Mouse (Mus musculus) ES-E14 (cell line): ENCODE results near the gene Cars2. TPM values are rescaled to one million over a fixed set of nuclear protein-coding genes. Genes with fewer than 3 reads are reported as not detected.

Experiments
- DNase-seq: peaks from one replicate; pipeline ENCODE4 v3.0.0-alpha.2; 2013; ENCODE audit warnings: low read depth, low spot score
- H3K27ac ChIP-seq: 2 replicates; pipeline ENCODE4 v1.5.1; 2012; ENCODE audit warnings: low read depth, mild to moderate bottlenecking, low read length, moderate library complexity, mixed read lengths; ENCODE audit not compliant: poor library complexity, insufficient read depth, severe bottlenecking
- H3K36me3 ChIP-seq: 2 replicates; pipeline ENCODE4 v1.6.1; 2012; ENCODE audit warnings: mild to moderate bottlenecking, low read length, moderate library complexity, mixed read lengths; ENCODE audit not compliant: control insufficient read depth, poor library complexity, insufficient read depth, severe bottlenecking
- H3K4me1 ChIP-seq, 2 experiments: fragments of 150-350 bp in 1 of 2; sonication (generic) in 1 of 2; 2 replicates each; pipeline ENCODE4 v1.6.1; 2012; ENCODE audit warnings: low read length in 2 of 2, mild to moderate bottlenecking in 1 of 2, mixed read lengths in 1 of 2; ENCODE audit not compliant: control insufficient read depth in 2 of 2, insufficient read depth in 2 of 2, poor library complexity in 1 of 2
- H3K4me3 ChIP-seq, 2 experiments: fragments of 150-350 bp in 1 of 2; sonication (generic) in 1 of 2; 2 replicates each; pipeline ENCODE4 v1.5.1; 2012; ENCODE audit warnings: low read length in 2 of 2, low read depth in 1 of 2, mild to moderate bottlenecking in 1 of 2, mixed read lengths in 1 of 2; ENCODE audit not compliant: insufficient read depth in 1 of 2, poor library complexity in 1 of 2, severe bottlenecking in 1 of 2
- H3K9ac ChIP-seq: 2 replicates; pipeline ENCODE4 v1.6.1; 2012; ENCODE audit warnings: low read depth, mild to moderate bottlenecking, low read length, mixed read lengths; ENCODE audit not compliant: poor library complexity, insufficient read depth, severe bottlenecking
- H3K9me3 ChIP-seq: fragments of 150-350 bp; sonication (generic); 2 replicates; pipeline ENCODE4 v1.6.1; 2012; ENCODE audit warnings: low read depth, mild to moderate bottlenecking, low read length; ENCODE audit not compliant: control insufficient read depth, insufficient read depth
- CHD2 ChIP-seq: IDR thresholded peaks from 2 replicates; pipeline ENCODE4 v1.6.1; 2014; ENCODE audit warnings: mild to moderate bottlenecking, low read depth, low read length, inconsistent platforms
- HCFC1 ChIP-seq: IDR thresholded peaks from 2 replicates; pipeline ENCODE4 v1.6.1; 2012; ENCODE audit warnings: low read length, inconsistent platforms, borderline replicate concordance; ENCODE audit not compliant: insufficient read depth
- MAFK ChIP-seq: IDR thresholded peaks from 2 replicates; pipeline ENCODE4 v1.6.1; 2014; ENCODE audit warnings: mild to moderate bottlenecking, low read depth, low read length, inconsistent platforms; ENCODE audit not compliant: insufficient read depth
- ZC3H11A ChIP-seq: IDR thresholded peaks from 2 replicates; pipeline ENCODE4 v1.6.1; 2012; ENCODE audit warnings: low read depth, mild to moderate bottlenecking, inconsistent platforms, low read length, borderline replicate concordance
- ZNF384 ChIP-seq: IDR thresholded peaks from 2 replicates; pipeline ENCODE4 v1.6.1; 2012; ENCODE audit warnings: low read depth, low read length, inconsistent platforms
- in situ Hi-C, 2 experiments: fragments of 600-800 bp; cut with MboI; formaldehyde crosslinking; loops; one replicate each; pipeline ENCODE4 v1.15.1; 2025; ENCODE audit warnings: low sequenced_read_pairs in 2 of 2, inconsistent platforms in 1 of 2; ENCODE audit not compliant: unreplicated experiment in 2 of 2
- total RNA-seq: library from RNA; depleted of rRNA; stranded (reverse); fragments of 300-350 nt; gene quantifications from 2 replicates; pipeline ENCODE4 v1.2.3, GENCODE M21; 2012

Gene Cars2
- total RNA-seq, 1 experiment: 34.6 TPM

DNA sequence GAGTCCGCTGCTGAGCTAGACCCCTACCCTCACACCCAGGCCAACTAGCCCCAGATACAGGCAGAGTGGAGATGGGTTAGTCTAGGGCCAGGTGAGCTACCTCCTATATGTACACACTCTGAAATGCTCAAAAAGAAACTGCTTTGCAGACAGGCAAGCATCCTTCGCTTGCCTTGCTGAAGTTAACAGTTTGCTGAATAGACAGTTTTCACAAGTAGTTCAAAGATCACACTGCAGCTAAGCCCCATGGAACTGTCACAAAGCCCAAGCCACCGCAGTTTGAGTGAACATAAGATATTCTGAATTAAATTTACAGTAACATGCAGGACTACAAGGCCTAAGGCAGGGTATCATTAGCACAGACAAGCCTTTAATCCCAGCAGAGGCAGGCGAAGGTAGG is 11.5 kb downstream of the Cars2 start:
- no peak overlapping the region for H3K9ac ChIP-seq
- peaks cover 24% of the 10 kb centered on the region for H3K36me3 ChIP-seq
- in situ Hi-C loops: no loop called here
- no peaks in the 10 kb centered on the region for H3K9me3 ChIP-seq
- no peak overlapping the region for H3K27ac ChIP-seq
- H3K4me1 ChIP-seq: peaks cover 2 to 30% of the 10 kb centered on the region in 2 experiments; a peak in 3 of 4 replicates
- DNase-seq: no peak
- H3K4me3 ChIP-seq: no peak overlapping the region
- TF ChIP-seq ZNF384 (no peak), MAFK (peak; percentile 69)

GRCm38 (mm10) chr8:11534494-11534893 is 16.1 kb downstream of the Cars2 start:
- Histone ChIP-seq H3K4me3 (no peak overlapping the region), H3K36me3 (peaks cover 22% of the 10 kb centered on the region), H3K4me1 (peaks cover 4 to 34% of the 10 kb centered on the region in 2 experiments; a peak in 3 of 4 replicates), H3K9me3 (no peaks in the 10 kb centered on the region), H3K9ac (no peak overlapping the region), H3K27ac (no peak overlapping the region)
- no peak for DNase-seq
- TF ChIP-seq CHD2: no peak
- no peak for TF ChIP-seq ZNF384
- no peak for TF ChIP-seq ZC3H11A
- no peak for TF ChIP-seq HCFC1
- TF ChIP-seq MAFK: no peak
- in situ Hi-C loops: no loop called here

GRCm38 (mm10) chr8:11530849-11531248 is 19.7 kb downstream of the Cars2 start:
- Histone ChIP-seq H3K4me1 (peaks cover 10 to 40% of the 10 kb centered on the region in 2 experiments; a peak in 3 of 4 replicates), H3K9ac (no peak overlapping the region), H3K4me3 (no peak overlapping the region), H3K9me3 (no peaks in the 10 kb centered on the region), H3K27ac (no peak overlapping the region), H3K36me3 (peaks cover 19% of the 10 kb centered on the region)
- DNase-seq: no peak
- no peak for TF ChIP-seq CHD2
- no peak for TF ChIP-seq MAFK
- TF ChIP-seq ZC3H11A: no peak
- in situ Hi-C loops: no loop called here

- Histone ChIP-seq H3K4me3 (no peak overlapping the region), H3K9me3 (no peaks in the 10 kb centered on the region), H3K9ac (no peak overlapping the region), H3K4me1 (peaks cover 10 to 36% of the 10 kb centered on the region in 2 experiments; a peak in 3 of 4 replicates), H3K36me3 (peaks cover 19% of the 10 kb centered on the region; the same call in 1 of the 2 replicates), H3K27ac (no peak overlapping the region)
- in situ Hi-C loops: no loop called here
- DNase-seq: no peak
- TF ChIP-seq CHD2 (no peak), HCFC1 (no peak), MAFK (no peak), ZC3H11A (no peak), ZNF384 (no peak)
Measured at GRCm38 (mm10) chr8:11530155-11530770, 20.3 kb downstream of the Cars2 start.

- Histone ChIP-seq H3K27ac (no peak overlapping the region), H3K36me3 (peaks cover 19% of the 10 kb centered on the region), H3K9me3 (no peaks in the 10 kb centered on the region), H3K9ac (no peak overlapping the region), H3K4me3 (no peak overlapping the region), H3K4me1 (peaks cover 2 to 6% of the 10 kb centered on the region in 2 experiments; a peak in 2 of 4 replicates)
- no peak for DNase-seq
- no peak for TF ChIP-seq MAFK
- TF ChIP-seq CHD2: no peak
- no peak for TF ChIP-seq ZC3H11A
- no peak for TF ChIP-seq ZNF384
- TF ChIP-seq HCFC1: no peak
- in situ Hi-C loops: no loop called here
Measured at GRCm38 (mm10) chr8:11523331-11523730, 27.3 kb downstream of the Cars2 start.
